Mouse (Mus musculus): ENCODE measurements at regions not wholly inside any gene's neighbourhood (a gene's known extent, or its start where the extent isn't known, plus 50 kb on each side); places are given as distances from the start of the nearest gene placed in this dataset.

DNA sequence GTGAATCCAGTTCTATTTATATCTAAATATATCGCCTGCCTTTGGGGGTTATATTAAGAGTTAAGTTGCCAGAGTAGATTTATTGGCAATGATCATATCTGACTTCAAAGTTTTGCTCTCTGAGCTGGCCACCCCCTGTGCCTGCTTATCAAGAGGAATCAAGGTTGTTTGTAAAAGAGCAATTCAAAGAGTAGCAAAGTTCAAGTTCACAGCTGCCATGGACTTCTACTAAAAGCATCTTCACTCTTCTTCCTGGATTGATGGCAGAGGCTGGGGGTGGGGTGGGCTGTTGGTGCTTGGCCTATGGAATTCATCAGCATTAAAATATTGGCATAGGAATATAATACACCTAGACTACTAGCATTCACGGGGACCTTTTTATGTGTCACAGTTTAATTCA is 131.2 kb upstream of the Cxxc4 start:
- no peak for DNase-seq (ENCODE audit: low spot score in 2 of 2)

DNA sequence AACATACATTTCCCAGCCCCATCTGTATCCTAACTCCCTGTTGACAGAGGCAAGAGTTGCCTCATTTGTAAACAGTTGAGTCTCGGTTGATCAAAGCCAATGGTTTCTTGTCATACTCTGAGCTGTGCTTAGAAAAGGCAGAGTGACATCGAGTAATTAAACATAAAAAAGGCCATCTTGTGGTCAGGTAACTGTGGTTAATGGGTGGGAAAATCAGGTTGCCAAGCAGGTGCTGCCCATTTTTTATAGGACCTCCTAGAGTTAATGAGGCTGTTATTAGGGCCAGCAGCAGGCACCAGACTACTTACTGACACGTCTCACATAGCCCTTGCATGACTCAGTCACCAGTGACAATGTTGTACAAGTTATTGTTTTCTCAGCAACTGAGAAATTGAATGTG is 130.7 kb upstream of the Cxxc4 start:
- DNase-seq (ENCODE audit: low spot score in 2 of 2), result no peak

DNA sequence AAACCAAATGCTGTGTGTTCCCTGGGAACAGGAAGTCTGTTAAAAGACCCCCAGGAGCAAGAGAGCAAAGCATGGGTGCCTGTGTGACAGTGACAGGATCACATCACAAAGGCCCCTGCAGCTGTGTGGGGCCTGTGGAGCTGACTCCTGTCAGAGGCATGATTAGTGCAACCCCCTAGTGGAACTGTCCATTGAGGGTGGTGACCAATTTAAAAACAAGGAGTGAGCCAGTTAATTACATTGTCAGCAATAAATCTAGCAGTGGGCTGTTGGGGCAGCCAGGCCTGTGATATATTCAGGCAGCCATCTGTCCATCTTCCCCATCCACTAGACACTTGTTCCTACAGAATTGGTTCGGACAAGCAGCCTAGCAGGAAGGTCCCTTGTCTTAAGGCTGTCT is 121.8 kb upstream of the Cxxc4 start:
- no peak for DNase-seq (ENCODE audit: low spot score in 2 of 2)

DNA sequence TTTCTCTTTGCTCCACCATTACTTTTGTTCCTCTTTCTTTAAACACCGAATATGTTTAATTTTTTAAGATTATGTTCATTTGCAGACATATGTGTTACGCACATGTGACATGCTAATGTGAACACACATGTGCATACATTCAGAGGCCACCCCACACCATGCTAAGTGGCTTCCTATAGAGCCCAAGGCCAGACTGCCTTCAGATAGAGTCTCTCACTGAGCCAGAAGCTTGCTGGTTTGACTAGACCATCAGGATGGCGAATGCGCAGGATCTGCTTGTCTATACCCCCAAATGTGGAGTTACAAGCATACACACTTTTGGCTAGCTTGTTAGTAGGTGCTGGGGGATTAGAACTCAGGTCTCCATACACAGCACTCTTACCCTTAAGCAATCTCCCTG is 121.3 kb upstream of the Cxxc4 start:
- no peak for DNase-seq (ENCODE audit: low spot score in 2 of 2)

DNA sequence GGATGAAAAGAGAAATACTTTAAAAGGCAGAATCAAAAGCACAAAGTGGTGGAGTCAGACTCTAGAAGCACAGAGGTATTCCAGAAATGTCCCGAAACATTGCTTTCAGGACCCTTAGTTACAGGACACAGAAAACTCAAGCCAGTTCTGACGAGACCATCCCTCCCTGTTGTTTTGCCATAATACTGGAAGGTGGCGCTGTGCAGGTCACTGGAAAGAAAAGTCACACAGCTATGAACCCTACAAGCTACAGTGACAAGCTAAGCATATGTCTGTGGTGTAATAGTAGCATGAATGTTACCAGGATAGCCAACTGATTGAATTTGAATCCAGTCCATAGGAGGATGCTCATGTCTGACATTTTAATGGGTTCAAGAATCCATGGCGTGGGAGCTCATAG is 117.4 kb upstream of the Cxxc4 start:
- DNase-seq (ENCODE audit: low spot score in 2 of 2), result no peak

DNA sequence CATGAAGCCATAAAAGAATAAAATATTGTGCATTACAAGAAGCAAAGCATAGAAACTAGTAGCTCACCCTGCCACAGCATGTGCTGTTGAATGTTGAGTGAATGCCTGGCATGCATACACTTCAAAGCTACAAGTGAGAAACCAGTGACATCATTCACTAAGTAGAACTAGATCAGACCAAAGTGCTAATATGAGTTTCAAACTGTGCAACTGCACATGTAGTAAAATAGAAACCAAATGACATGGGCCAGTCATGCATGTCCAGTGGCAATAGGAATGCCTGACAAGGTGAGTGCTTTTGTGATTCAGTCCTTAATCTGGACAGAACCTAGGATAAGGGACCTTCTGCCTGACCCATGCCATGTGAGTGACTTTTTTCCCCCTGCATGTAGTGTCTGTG is 111.3 kb upstream of the Cxxc4 start:
- DNase-seq (ENCODE audit: low spot score in 2 of 2), result no peak

DNA sequence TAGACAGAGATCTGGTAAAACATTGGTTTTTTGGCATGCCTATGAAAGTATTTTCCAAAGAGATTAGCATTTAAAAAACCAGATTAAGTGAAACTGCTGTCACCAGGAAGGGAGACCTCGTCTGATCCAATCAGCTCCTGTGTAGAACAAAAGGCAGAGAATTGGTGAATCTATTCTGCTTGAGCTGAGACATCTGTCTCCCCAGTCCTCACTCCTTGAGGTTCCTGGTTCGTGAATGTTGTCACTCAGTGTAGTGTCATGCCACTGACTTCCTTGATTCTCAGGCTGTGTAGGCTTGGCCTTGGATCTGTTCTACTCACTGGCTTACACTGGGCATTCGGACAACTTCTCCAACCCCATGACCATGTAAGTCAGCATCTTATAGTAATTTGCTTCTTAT is 105.9 kb upstream of the Cxxc4 start:
- DNase-seq (ENCODE audit: low spot score in 2 of 2), result no peak

DNA sequence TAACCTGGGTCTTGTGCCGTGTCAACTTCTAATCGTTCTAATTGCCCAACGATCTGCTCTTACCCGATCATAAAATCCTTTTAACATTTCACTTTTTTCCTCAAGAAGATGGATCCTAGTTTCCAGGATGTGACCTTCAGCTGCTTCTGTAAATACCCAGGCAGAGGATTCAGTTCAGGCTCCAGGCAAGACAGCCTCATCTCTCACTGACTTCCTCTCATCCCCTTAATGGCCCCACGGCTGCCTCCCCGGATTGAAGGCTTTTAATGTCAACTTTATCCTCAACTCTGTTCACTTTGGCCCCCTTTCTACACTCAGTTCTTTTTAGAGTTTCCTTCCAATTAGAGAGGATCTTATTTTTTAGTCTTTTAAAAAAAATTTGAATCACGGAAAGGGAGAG is 91.0 kb upstream of the Cxxc4 start:
- no peak for DNase-seq (ENCODE audit: low spot score in 2 of 2)

DNA sequence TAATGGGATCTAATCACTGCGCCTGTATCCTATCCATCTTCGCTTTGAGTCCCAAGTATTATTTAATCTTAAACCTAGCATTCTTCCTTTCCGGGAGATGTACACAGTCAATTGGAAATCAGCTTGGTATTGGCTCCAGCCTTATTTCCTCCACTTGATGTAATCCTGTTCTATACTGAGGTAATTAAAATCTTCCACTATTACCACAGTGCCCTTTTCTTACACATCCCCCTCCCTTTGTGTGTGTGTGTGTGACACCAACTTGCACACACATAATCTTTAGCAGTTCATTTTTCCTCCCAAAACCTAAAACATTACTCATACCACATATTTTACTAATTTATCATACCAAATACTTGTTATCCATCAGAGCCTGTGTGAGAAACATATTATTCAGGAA is 90.3 kb upstream of the Cxxc4 start:
- DNase-seq (ENCODE audit: low spot score in 2 of 2), result no peak

DNA sequence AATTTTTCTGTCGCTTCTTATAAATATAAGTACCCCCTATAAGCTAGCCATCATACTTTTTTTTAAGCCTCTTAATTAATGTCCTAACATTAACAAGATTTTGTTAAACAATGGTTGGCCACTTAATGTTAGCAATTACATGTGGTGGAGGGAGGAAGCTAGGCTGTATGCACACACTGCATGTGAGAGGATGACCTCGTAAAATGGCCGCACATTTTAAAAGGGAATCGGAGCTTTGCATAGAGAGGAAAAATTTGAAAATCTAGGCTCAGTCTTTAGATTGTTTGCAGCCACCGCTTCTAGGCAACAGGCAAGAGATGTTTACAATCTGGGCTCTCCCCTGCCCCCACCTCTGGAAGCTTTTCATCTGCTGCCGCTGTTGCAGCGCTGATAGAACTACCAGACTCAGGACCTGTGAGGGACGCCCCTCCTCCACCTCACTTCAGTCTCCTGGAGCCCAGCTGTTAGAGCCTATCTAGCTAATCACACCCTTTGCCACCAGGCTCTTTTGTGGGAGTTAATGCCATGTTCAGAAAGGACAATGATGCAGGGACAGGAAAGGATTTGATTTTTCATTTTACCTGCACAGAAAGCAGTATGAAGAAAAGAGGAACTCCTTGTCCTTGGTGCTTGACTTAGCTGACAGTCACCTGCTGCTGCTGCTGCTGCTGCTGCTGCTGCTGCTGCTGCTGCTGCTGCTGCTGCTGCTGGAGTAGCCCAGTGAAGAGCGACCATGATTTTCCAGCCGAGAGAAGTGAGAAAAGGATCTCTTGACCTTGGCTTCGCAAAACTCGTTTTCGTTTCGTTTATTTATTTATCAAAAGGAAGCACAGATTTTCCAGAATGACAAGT is 89.7 kb upstream of the Cxxc4 start:
- DNase-seq (ENCODE audit: low spot score in 2 of 2), result peak; percentile 45 to 71

DNA sequence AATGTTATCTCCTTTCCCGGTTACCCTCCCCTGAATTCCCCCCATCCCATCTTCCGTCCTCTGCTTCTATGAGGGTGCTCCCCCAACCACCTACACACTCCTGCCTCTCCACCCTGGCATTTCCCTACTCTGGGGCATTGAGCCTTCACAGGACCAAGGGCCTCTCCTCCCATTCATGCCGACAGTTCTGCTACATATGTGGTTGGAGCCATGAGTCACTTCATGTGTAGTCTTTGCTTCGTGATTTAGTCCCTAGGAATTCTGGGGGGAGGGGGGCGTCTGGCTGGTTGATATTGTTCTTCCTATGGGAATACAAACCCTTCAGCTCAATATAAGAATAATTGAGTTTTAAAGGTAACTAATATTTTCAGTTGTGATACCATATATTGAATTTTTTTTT is 74.0 kb upstream of the Cxxc4 start:
- no peak for DNase-seq (ENCODE audit: low spot score in 2 of 2)

DNA sequence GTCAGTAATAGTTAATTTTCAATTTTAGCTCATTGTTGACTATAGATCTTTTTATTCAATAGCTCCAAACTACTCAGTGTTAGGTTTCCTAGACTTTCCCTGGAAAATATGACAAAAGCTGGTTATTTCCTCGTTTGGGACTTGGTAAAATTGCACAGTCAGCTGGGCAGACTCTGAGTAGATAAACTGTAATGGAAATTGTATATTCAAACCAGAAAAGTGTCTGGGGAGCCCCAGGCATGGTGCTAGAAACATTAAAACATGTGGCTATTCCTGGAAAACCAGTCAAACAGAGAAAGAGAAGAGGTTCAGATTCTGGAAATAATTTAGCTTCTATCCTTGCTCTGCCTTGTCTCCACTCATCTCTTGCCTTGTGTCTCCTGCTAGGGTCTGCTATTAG is 66.4 kb upstream of the Cxxc4 start:
- DNase-seq (ENCODE audit: low spot score in 2 of 2), result no peak

DNA sequence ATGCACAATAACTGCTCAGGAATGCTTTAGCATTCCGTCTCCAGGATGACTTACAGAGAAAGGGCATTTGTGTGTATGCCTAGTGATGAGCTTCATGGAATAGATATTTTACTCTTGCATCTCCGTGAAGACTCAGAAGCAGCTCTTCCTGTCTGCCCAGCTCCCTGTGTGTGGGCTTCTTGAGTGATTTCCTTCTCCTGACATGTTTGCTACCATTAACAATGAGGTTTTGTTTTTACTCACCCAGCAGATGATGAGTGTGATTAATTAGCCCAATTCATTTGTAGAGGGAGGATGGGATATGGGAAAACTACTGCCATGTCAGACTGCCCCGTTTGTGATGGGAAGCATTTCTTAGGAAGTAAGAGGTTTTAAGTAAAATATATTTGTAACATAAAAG is 63.9 kb upstream of the Cxxc4 start:
- DNase-seq (ENCODE audit: low spot score in 2 of 2), result no peak

DNA sequence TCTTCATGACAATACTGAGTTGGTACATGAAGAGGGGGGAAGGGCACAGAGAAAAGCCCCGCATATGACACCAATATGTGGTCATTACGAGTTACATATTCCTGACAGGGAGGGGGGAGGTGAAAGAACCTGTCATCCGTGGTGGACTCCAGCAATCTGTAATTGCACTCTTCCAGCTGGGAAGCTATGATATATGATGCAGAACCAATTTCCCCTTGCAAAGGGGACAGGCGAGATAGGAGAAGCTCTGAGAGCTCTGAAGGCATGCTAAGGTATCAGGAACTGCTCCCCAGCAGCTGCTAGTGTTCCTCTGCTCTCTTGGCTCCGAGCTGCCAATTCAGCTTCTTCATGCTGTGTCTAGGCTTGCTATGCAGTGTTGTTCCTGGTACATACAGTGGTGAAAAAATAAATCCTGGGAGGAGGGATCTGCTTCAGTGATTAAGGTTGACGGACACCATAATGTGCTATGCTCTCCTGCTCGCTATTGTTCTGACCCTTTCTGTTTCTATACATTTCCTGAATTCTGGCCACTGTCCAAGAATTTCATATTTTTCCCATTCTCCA is 57.7 kb upstream of the Cxxc4 start:
- DNase-seq (ENCODE audit: low spot score in 2 of 2), result no peak

DNA sequence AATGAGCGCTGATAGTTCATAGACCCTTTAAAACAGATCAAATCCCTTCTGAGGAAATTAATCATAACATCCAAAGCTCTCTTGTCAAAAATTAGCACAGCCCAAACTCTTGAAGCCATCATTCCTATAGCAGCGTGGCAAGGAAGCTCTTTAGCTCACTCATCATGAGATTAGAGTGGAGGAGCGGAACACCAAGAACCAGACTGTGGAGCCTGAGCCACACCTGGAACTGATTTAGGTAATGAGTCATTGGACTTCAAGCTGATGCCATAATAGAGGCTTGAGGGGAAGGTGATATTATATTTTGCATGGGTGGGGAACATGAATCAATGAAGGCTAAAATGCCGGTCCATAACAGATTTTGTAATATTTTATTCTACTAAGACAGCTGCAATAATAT is 52.2 kb upstream of the Cxxc4 start:
- no peak for DNase-seq (ENCODE audit: low spot score in 2 of 2)

All from right cerebral cortex, adult 2 months (tissue).